Mouse (Mus musculus): ENCODE results near the gene Gp6. TPM values are rescaled to one million over a fixed set of nuclear protein-coding genes. Genes with fewer than 3 reads are reported as not detected.

Gp6 gene
- polyA plus RNA-seq (2014; fragmentation: Illumina TruSeq; extraction: RNeasy Lipid Tissue Mini Kit (QIAGEN cat#74804); ENCODE audit: low read depth, low replicate concordance), result not detected

DNA sequence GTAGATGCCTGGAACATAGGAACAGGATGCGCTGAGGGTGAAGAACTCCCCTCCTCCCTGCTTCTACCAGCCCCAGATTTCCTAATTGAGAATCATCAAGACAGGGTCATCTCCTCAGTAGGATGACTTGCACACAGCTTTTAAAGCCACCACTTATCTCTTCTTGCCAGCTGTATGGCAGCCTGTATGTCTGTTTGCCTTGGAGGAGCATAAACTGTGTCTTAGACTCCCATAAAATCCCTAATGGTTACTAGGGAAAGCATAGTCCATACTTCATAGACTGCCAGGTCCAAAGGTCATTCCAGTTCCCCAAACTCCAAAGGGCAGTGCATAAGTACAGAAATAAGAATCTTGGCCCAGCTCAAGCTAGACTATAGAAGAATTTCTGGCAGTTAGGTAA is at the start of gene Gp6:
TSS of gene Gp6 (minus strand) at position 15 of the 400 bp plus-strand sequence.

GRCm38 (mm10) chr7:4445216-4445791 is 47.8 kb upstream of the Gp6 start, which contains the start of gene Rdh13:
Gene Rdh13, minus strand, starts transcription at chr7:4445649.

GRCm38 (mm10) chr7:4337509-4337908 is 60.0 kb downstream of the Gp6 start, which contains the start of gene Ncr1:
Gene Ncr1, plus strand, starts transcription at chr7:4337724.

Other genes starting within 250 kb of the Gp6 start
- 5.9 TPM for gene Leng9, start 247.4 kb downstream of the Gp6 start, polyA plus RNA-seq (2014; fragmentation: Illumina TruSeq; extraction: RNeasy Lipid Tissue Mini Kit (QIAGEN cat#74804); ENCODE audit: low read depth, low replicate concordance)
- 7.0 TPM for gene Cdc42ep5, start 232.9 kb downstream of the Gp6 start, polyA plus RNA-seq (2014; fragmentation: Illumina TruSeq; extraction: RNeasy Lipid Tissue Mini Kit (QIAGEN cat#74804); ENCODE audit: low read depth, low replicate concordance)
- 0.88 TPM for gene Lilra5, start 160.0 kb downstream of the Gp6 start, polyA plus RNA-seq (2014; fragmentation: Illumina TruSeq; extraction: RNeasy Lipid Tissue Mini Kit (QIAGEN cat#74804); ENCODE audit: low read depth, low replicate concordance)
- gene Ncr1, start 60.0 kb downstream of the Gp6 start, polyA plus RNA-seq (2014; fragmentation: Illumina TruSeq; extraction: RNeasy Lipid Tissue Mini Kit (QIAGEN cat#74804); ENCODE audit: low read depth, low replicate concordance), result 1.3 TPM
- 11.0 TPM for gene Rdh13, start 47.9 kb upstream of the Gp6 start, polyA plus RNA-seq (2014; fragmentation: Illumina TruSeq; extraction: RNeasy Lipid Tissue Mini Kit (QIAGEN cat#74804); ENCODE audit: low read depth, low replicate concordance)
- gene Eps8l1, start 62.9 kb upstream of the Gp6 start, polyA plus RNA-seq (2014; fragmentation: Illumina TruSeq; extraction: RNeasy Lipid Tissue Mini Kit (QIAGEN cat#74804); ENCODE audit: low read depth, low replicate concordance), result 11.0 TPM
- gene Ppp1r12c, start 103.9 kb upstream of the Gp6 start, polyA plus RNA-seq (2014; fragmentation: Illumina TruSeq; extraction: RNeasy Lipid Tissue Mini Kit (QIAGEN cat#74804); ENCODE audit: low read depth, low replicate concordance), result 100 TPM
- 19.6 TPM for gene Tnnt1, start 118.6 kb upstream of the Gp6 start, polyA plus RNA-seq (2014; fragmentation: Illumina TruSeq; extraction: RNeasy Lipid Tissue Mini Kit (QIAGEN cat#74804); ENCODE audit: low read depth, low replicate concordance)
- 4.8 TPM for gene Tnni3, start 126.5 kb upstream of the Gp6 start, polyA plus RNA-seq (2014; fragmentation: Illumina TruSeq; extraction: RNeasy Lipid Tissue Mini Kit (QIAGEN cat#74804); ENCODE audit: low read depth, low replicate concordance)
- 4.6 TPM for gene Dnaaf3, start 134.7 kb upstream of the Gp6 start, polyA plus RNA-seq (2014; fragmentation: Illumina TruSeq; extraction: RNeasy Lipid Tissue Mini Kit (QIAGEN cat#74804); ENCODE audit: low read depth, low replicate concordance)
- gene Syt5, start 149.8 kb upstream of the Gp6 start, polyA plus RNA-seq (2014; fragmentation: Illumina TruSeq; extraction: RNeasy Lipid Tissue Mini Kit (QIAGEN cat#74804); ENCODE audit: low read depth, low replicate concordance), result 0.65 TPM
- gene Ptprh, start 206.3 kb upstream of the Gp6 start, polyA plus RNA-seq (2014; fragmentation: Illumina TruSeq; extraction: RNeasy Lipid Tissue Mini Kit (QIAGEN cat#74804); ENCODE audit: low read depth, low replicate concordance), result not detected
- gene Tmem86b, start 233.7 kb upstream of the Gp6 start, polyA plus RNA-seq (2014; fragmentation: Illumina TruSeq; extraction: RNeasy Lipid Tissue Mini Kit (QIAGEN cat#74804); ENCODE audit: low read depth, low replicate concordance), result 8.1 TPM